Mouse (Mus musculus): ENCODE results near the gene Pitpna. TPM values are rescaled to one million over a fixed set of nuclear protein-coding genes. Genes with fewer than 3 reads are reported as not detected.
"Not testable (repeated sequence)": the region's sequence is repeated elsewhere in the genome, so short reads cannot be mapped to it uniquely, and the experiment has no call there.

The Pitpna gene
- polyA plus RNA-seq, 1 experiment from 2014 or later: 70.8 TPM

GRCm38 (mm10) chr11:75598004-75598403 lies 10.1 kb downstream of the Pitpna start:
- no peaks in the 10 kb centered on the region for H3K4me1 ChIP-seq
- ATAC-seq: no peak
- 92% methylated on average over 6 of the region's 6 CpGs for WGBS
- no peak overlapping the region for H3K4me3 ChIP-seq
- peaks cover 91% of the 10 kb centered on the region for H3K36me3 ChIP-seq (ENCODE audit: poor library complexity, severe bottlenecking)
- no peak overlapping the region for H3K9ac ChIP-seq
- H3K27me3 ChIP-seq: no peaks in the 10 kb centered on the region
- H3K4me2 ChIP-seq: no peak overlapping the region
- H3K27ac ChIP-seq: no peak overlapping the region
- H3K9me3 ChIP-seq (replicated peaks): no peaks in the 10 kb centered on the region

- H3K4me2 ChIP-seq; H3K9me3 ChIP-seq (replicated peaks); H3K4me3 ChIP-seq; H3K27me3 ChIP-seq; ATAC-seq; H3K9ac ChIP-seq; H3K4me1 ChIP-seq; H3K27ac ChIP-seq: not testable (repeated sequence)
- peaks cover 84% of the 10 kb centered on the region for H3K36me3 ChIP-seq (ENCODE audit: poor library complexity, severe bottlenecking)
- WGBS: 93% methylated on average over 17 of the region's 17 CpGs
Observed at GRCm38 (mm10) chr11:75599802-75600201, 11.9 kb downstream of the Pitpna start.

GRCm38 (mm10) chr11:75604826-75605225 lies 16.9 kb downstream of the Pitpna start:
- Histone ChIP-seq H3K4me3 (no peak overlapping the region), H3K9ac (no peak overlapping the region), H3K36me3 (ENCODE audit: poor library complexity, severe bottlenecking) (peaks cover 77% of the 10 kb centered on the region), H3K27ac (no peak overlapping the region), H3K27me3 (no peaks in the 10 kb centered on the region), H3K4me1 (no peaks in the 10 kb centered on the region), H3K4me2 (no peak overlapping the region), H3K9me3 (replicated peaks) (no peaks in the 10 kb centered on the region)
- 91% methylated on average over 5 of the region's 5 CpGs for WGBS
- ATAC-seq: no peak

GRCm38 (mm10) chr11:75605318-75605717 lies 17.4 kb downstream of the Pitpna start:
- peaks cover 77% of the 10 kb centered on the region for H3K36me3 ChIP-seq (ENCODE audit: poor library complexity, severe bottlenecking)
- no peak for ATAC-seq
- no peaks in the 10 kb centered on the region for H3K27me3 ChIP-seq
- no peak overlapping the region for H3K4me2 ChIP-seq
- no peaks in the 10 kb centered on the region for H3K9me3 ChIP-seq (replicated peaks)
- no peak overlapping the region for H3K27ac ChIP-seq
- no peak overlapping the region for H3K4me3 ChIP-seq
- no peaks in the 10 kb centered on the region for H3K4me1 ChIP-seq
- no peak overlapping the region for H3K9ac ChIP-seq
- 59% methylated on average over 1 of the region's 1 CpGs for WGBS

- H3K27me3 ChIP-seq: no peaks in the 10 kb centered on the region
- ATAC-seq: no peak
- no peak overlapping the region for H3K4me2 ChIP-seq
- H3K9me3 ChIP-seq (replicated peaks): no peaks in the 10 kb centered on the region
- no peaks in the 10 kb centered on the region for H3K4me1 ChIP-seq
- peaks cover 78% of the 10 kb centered on the region for H3K36me3 ChIP-seq (ENCODE audit: poor library complexity, severe bottlenecking)
- no peak overlapping the region for H3K4me3 ChIP-seq
- H3K9ac ChIP-seq: no peak overlapping the region
- WGBS: 91% methylated on average over 5 of the region's 5 CpGs
- no peak overlapping the region for H3K27ac ChIP-seq
Observed at GRCm38 (mm10) chr11:75608776-75609175, 20.9 kb downstream of the Pitpna start.

GRCm38 (mm10) chr11:75610021-75610420 lies 22.1 kb downstream of the Pitpna start:
- H3K4me1 ChIP-seq: no peaks in the 10 kb centered on the region
- peaks cover 80% of the 10 kb centered on the region for H3K36me3 ChIP-seq (ENCODE audit: poor library complexity, severe bottlenecking)
- H3K9ac ChIP-seq: no peak overlapping the region
- no peak overlapping the region for H3K4me3 ChIP-seq
- H3K9me3 ChIP-seq (replicated peaks): no peaks in the 10 kb centered on the region
- H3K4me2 ChIP-seq: no peak overlapping the region
- 88% methylated on average over 2 of the region's 2 CpGs for WGBS
- no peak overlapping the region for H3K27ac ChIP-seq
- ATAC-seq: no peak
- H3K27me3 ChIP-seq: no peaks in the 10 kb centered on the region

- Histone ChIP-seq H3K9me3 (replicated peaks) (no peaks in the 10 kb centered on the region), H3K27ac (no peak overlapping the region), H3K4me2 (no peak overlapping the region), H3K27me3 (no peaks in the 10 kb centered on the region), H3K4me1 (no peaks in the 10 kb centered on the region), H3K36me3 (ENCODE audit: poor library complexity, severe bottlenecking) (peaks cover 80% of the 10 kb centered on the region), H3K4me3 (no peak overlapping the region), H3K9ac (no peak overlapping the region)
- 93% methylated on average over 1 of the region's 1 CpGs for WGBS
- no peak for ATAC-seq
Observed at GRCm38 (mm10) chr11:75614769-75615168, 26.9 kb downstream of the Pitpna start.

GRCm38 (mm10) chr11:75615556-75615955 lies 27.7 kb downstream of the Pitpna start:
- Histone ChIP-seq H3K4me1 (no peaks in the 10 kb centered on the region), H3K36me3 (ENCODE audit: poor library complexity, severe bottlenecking) (peaks cover 80% of the 10 kb centered on the region), H3K9me3 (replicated peaks) (no peaks in the 10 kb centered on the region), H3K4me3 (no peak overlapping the region), H3K27me3 (no peaks in the 10 kb centered on the region), H3K9ac (no peak overlapping the region), H3K27ac (no peak overlapping the region), H3K4me2 (no peak overlapping the region)
- ATAC-seq: no peak
- 89% methylated on average over 2 of the region's 2 CpGs for WGBS

GRCm38 (mm10) chr11:75619133-75619532 lies 31.2 kb downstream of the Pitpna start:
- WGBS: 85% methylated on average over 5 of the region's 5 CpGs
- H3K9me3 ChIP-seq (replicated peaks): no peaks in the 10 kb centered on the region
- no peaks in the 10 kb centered on the region for H3K27me3 ChIP-seq
- H3K4me2 ChIP-seq: no peak overlapping the region
- no peak for ATAC-seq
- no peak overlapping the region for H3K9ac ChIP-seq
- peaks cover 77% of the 10 kb centered on the region for H3K36me3 ChIP-seq (ENCODE audit: poor library complexity, severe bottlenecking)
- no peak overlapping the region for H3K27ac ChIP-seq
- H3K4me3 ChIP-seq: no peak overlapping the region
- no peaks in the 10 kb centered on the region for H3K4me1 ChIP-seq

- Histone ChIP-seq H3K27ac (no peak overlapping the region), H3K9ac (no peak overlapping the region), H3K36me3 (ENCODE audit: poor library complexity, severe bottlenecking) (peaks cover 78% of the 10 kb centered on the region), H3K4me3 (no peak overlapping the region), H3K4me1 (no peaks in the 10 kb centered on the region), H3K4me2 (no peak overlapping the region), H3K9me3 (replicated peaks) (no peaks in the 10 kb centered on the region), H3K27me3 (no peaks in the 10 kb centered on the region)
- ATAC-seq: no peak
- WGBS: 87% methylated on average over 12 of the region's 12 CpGs
Observed at GRCm38 (mm10) chr11:75620136-75620780, 32.4 kb downstream of the Pitpna start.

GRCm38 (mm10) chr11:75621426-75621825 lies 33.5 kb downstream of the Pitpna start:
- Histone ChIP-seq H3K4me1 (no peaks in the 10 kb centered on the region), H3K9me3 (replicated peaks) (no peaks in the 10 kb centered on the region), H3K27me3 (no peaks in the 10 kb centered on the region), H3K9ac (no peak overlapping the region), H3K4me3 (no peak overlapping the region), H3K36me3 (ENCODE audit: poor library complexity, severe bottlenecking) (peaks cover 84% of the 10 kb centered on the region), H3K27ac (no peak overlapping the region), H3K4me2 (no peak overlapping the region)
- 93% methylated on average over 2 of the region's 2 CpGs for whole genome bisulfite sequencing
- no peak for ATAC-seq

GRCm38 (mm10) chr11:75622588-75623329 lies 34.9 kb downstream of the Pitpna start:
- Histone ChIP-seq H3K4me2 (no peak overlapping the region), H3K27ac (no peak overlapping the region), H3K4me3 (no peak overlapping the region), H3K36me3 (ENCODE audit: poor library complexity, severe bottlenecking) (peaks cover 86% of the 10 kb centered on the region), H3K27me3 (no peaks in the 10 kb centered on the region), H3K4me1 (no peaks in the 10 kb centered on the region), H3K9me3 (replicated peaks) (no peaks in the 10 kb centered on the region), H3K9ac (no peak overlapping the region)
- 95% methylated on average over 2 of the region's 2 CpGs for WGBS
- ATAC-seq: no peak

All from forebrain, embryonic 13.5 days (tissue).